Mouse (Mus musculus) forelimb bud, embryonic 11.5 days (tissue): ENCODE measurements at regions not wholly inside any gene's neighbourhood (a gene's known extent, or its start where the extent isn't known, plus 50 kb on each side); places are given as distances from the start of the nearest gene placed in this dataset.

ENCODE experiments used
- DNase-seq: peaks from one replicate; pipeline ENCODE4 v3.0.0-alpha.2; 2012; ENCODE audit warnings: low read depth, low spot score

GRCm38 (mm10) chr11:17461701-17462100 is 204.3 kb downstream of the C1d start:
- DNase-seq: no peak

GRCm38 (mm10) chr11:17464875-17465274 is 207.5 kb downstream of the C1d start:
- peak; percentile 51 for DNase-seq

- no peak for DNase-seq
Observed at GRCm38 (mm10) chr11:17468431-17469165, 211.2 kb downstream of the C1d start.

- DNase-seq: no peak
Observed at GRCm38 (mm10) chr11:17481436-17481996, 224.1 kb downstream of the C1d start.

GRCm38 (mm10) chr11:17483849-17484441 is 226.6 kb downstream of the C1d start:
- no peak for DNase-seq

GRCm38 (mm10) chr11:17501120-17502043 is 244.0 kb downstream of the C1d start:
- no peak for DNase-seq

GRCm38 (mm10) chr11:17502052-17502451 is 244.7 kb downstream of the C1d start:
- DNase-seq: no peak

- DNase-seq: no peak
Observed at GRCm38 (mm10) chr11:17522220-17522919, 265.0 kb downstream of the C1d start.

- no peak for DNase-seq
Observed at GRCm38 (mm10) chr11:17523329-17523728, 265.9 kb downstream of the C1d start.

- DNase-seq: no peak
Observed at GRCm38 (mm10) chr11:17524985-17525775, 267.8 kb downstream of the C1d start.

GRCm38 (mm10) chr11:17526476-17526875 is 269.1 kb downstream of the C1d start:
- no peak for DNase-seq

GRCm38 (mm10) chr11:17528609-17529008 is 271.2 kb downstream of the C1d start:
- DNase-seq: no peak

- DNase-seq: no peak
Observed at GRCm38 (mm10) chr11:17533706-17534105, 276.3 kb downstream of the C1d start.

GRCm38 (mm10) chr11:17546286-17546685 is 288.9 kb downstream of the C1d start:
- no peak for DNase-seq

GRCm38 (mm10) chr11:17549148-17549547 is 291.8 kb downstream of the C1d start:
- no peak for DNase-seq

- DNase-seq: peak; percentile 6
Observed at GRCm38 (mm10) chr11:17555276-17555675, 297.9 kb downstream of the C1d start.

- no peak for DNase-seq
Observed at GRCm38 (mm10) chr11:17591780-17592487, 334.6 kb downstream of the C1d start.

GRCm38 (mm10) chr11:17603726-17604493 is 346.5 kb downstream of the C1d start:
- DNase-seq: peak; percentile 40
